Mouse (Mus musculus): Measurements from ENCODE around the gene Tmem150b.

- TF ChIP-seq CTCF (IDR thresholded peaks at IDR 0.05; ENCODE audit: low read depth) = no peak
- no peak for TF ChIP-seq EP300 (IDR thresholded peaks at IDR 0.05; ENCODE audit: low read depth)
Observed at GRCm38 (mm10) chr7:4693004-4693403, 32.0 kb downstream of the Tmem150b start.
